Mouse (Mus musculus) limb, embryonic 13.5 days (tissue): ENCODE measurements around the gene Ppat. TPM values are rescaled to one million over a fixed set of nuclear protein-coding genes. Genes with fewer than 3 reads are reported as not detected.

Source experiments
- polyA plus RNA-seq: library from polyadenylated mRNA; unstranded; fragments of >200 nt; fragmentation: Nextera tagmentation; extraction: Ambion mirVana; gene quantifications from 2 replicates; pipeline ENCODE4 v1.2.1, GENCODE M21; 2015

Gene Ppat
- polyA plus RNA-seq, 1 experiment from 2014 or later, result 25.4 TPM

Other genes with a start within 250 kb of the Ppat start
- gene Aasdh, start 46.1 kb downstream of the Ppat start, polyA plus RNA-seq, result 19.8 and 20.4 TPM in 2 replicates
- 321 and 323 TPM in 2 replicates for gene Paics, start 271 bp downstream of the Ppat start, polyA plus RNA-seq
- gene Srp72, start 23.1 kb upstream of the Ppat start, polyA plus RNA-seq, result 115 and 121 TPM in 2 replicates
- gene Arl9, start 52.5 kb upstream of the Ppat start, polyA plus RNA-seq, result not detected in 2 replicates
- 0.20 TPM in 1 of 2 replicates, not detected in the other for gene Thegl, start 64.4 kb upstream of the Ppat start, polyA plus RNA-seq
- gene Hopx, start 163.5 kb upstream of the Ppat start, polyA plus RNA-seq, result 0.45 and 0.68 TPM in 2 replicates